ENCODE assay signal across 20 mouse cellular contexts in the genomic region with DNA sequence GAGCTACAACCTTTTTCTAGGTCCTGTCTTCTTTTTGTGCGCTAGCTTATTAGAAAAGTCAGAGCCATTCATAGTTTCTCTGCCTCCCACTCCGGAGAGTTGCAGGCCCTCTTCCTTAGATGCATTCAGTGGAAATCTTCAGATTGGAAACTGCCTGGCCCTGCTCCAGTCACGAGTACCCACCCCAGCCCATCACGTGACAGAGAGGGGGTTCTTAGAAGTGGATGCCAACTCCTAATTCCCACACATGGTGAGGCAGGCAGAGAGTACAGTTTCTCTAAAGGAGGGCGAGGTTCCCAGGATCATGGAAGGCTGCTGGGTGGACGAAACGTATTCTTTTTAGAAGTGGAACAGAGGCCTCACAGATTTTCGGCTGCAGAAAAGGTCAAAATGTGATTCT. TPM values are rescaled to one million over a fixed set of nuclear protein-coding genes. Genes with fewer than 3 reads are reported as not detected.
DNase-seq lines count a peak whose midpoint lies in the region; ATAC-seq and TF ChIP-seq lines count a peak whose summit lies in the region.
"Had no signal": no experiment of that assay in that cellular context is flagged by ENCODE, and none has a peak within 500 bp of the region (broad histone marks: within the 10 kb centered on the region; RNA-seq: fewer than 3 reads in every experiment).

No protein-coding gene starts in this region.

- H3K4me1 ChIP-seq in forebrain, embryonic 14.5 days (ENCODE audit: control insufficient read depth, insufficient read depth, low read length) = peaks cover 6% of the 10 kb centered on the region; the same call in 1 of the 2 replicates
- H3K4me1 ChIP-seq in forebrain, embryonic 15.5 days = peaks cover 14% of the 10 kb centered on the region
- no peaks in the 10 kb centered on the region for H3K4me1 ChIP-seq in hindbrain, postnatal 0 days (ENCODE audit: insufficient read depth, low read length)
- H3K4me1 ChIP-seq in hindbrain, embryonic 12.5 days = peaks cover 6% of the 10 kb centered on the region
- H3K4me1 ChIP-seq in midbrain, embryonic 11.5 days (ENCODE audit: control insufficient read depth, insufficient read depth, low read length) = peaks cover 4% of the 10 kb centered on the region; the same call in 1 of the 2 replicates
- peaks cover 8% of the 10 kb centered on the region; the same call in 1 of the 2 replicates for H3K4me1 ChIP-seq in midbrain, embryonic 15.5 days
- H3K4me1 ChIP-seq in limb, embryonic 15.5 days = peaks cover 19% of the 10 kb centered on the region

- H3K4me2 ChIP-seq in forebrain, embryonic 14.5 days (ENCODE audit: low read length) = no peak overlapping the region
- H3K4me2 ChIP-seq in forebrain, embryonic 15.5 days (replicated peaks) = no peak overlapping the region
- H3K4me2 ChIP-seq in hindbrain, postnatal 0 days (ENCODE audit: low read depth, low read length) = no peak overlapping the region
- H3K4me2 ChIP-seq in hindbrain, embryonic 12.5 days (replicated peaks) = no peak overlapping the region
- no peak overlapping the region for H3K4me2 ChIP-seq in midbrain, embryonic 11.5 days
- H3K4me2 ChIP-seq in midbrain, embryonic 15.5 days = no peak overlapping the region
- H3K4me2 ChIP-seq in limb, embryonic 15.5 days = no peak overlapping the region

- H3K9me3 ChIP-seq in forebrain, embryonic 14.5 days (replicated peaks; ENCODE audit: control insufficient read depth, low read length) = no peaks in the 10 kb centered on the region
- H3K9me3 ChIP-seq in forebrain, embryonic 15.5 days = no peaks in the 10 kb centered on the region
- H3K9me3 ChIP-seq in hindbrain, postnatal 0 days (ENCODE audit: low read length) = no peaks in the 10 kb centered on the region
- no peaks in the 10 kb centered on the region for H3K9me3 ChIP-seq in hindbrain, embryonic 12.5 days (replicated peaks)
- no peaks in the 10 kb centered on the region for H3K9me3 ChIP-seq in midbrain, embryonic 11.5 days (ENCODE audit: control insufficient read depth, low read length)
- H3K9me3 ChIP-seq in midbrain, embryonic 15.5 days = no peaks in the 10 kb centered on the region
- no peaks in the 10 kb centered on the region for H3K9me3 ChIP-seq in limb, embryonic 15.5 days
- H3K9me3 ChIP-seq: forebrain, embryonic 13.5 days; heart, embryonic 13.5 days had no signal

- 0 out of 2 replicates have a peak, but pooled peaks have one; percentile 18 for ATAC-seq in forebrain, embryonic 14.5 days
- ATAC-seq in forebrain, embryonic 15.5 days (replicated peaks) = no peak
- no peak for ATAC-seq in hindbrain, postnatal 0 days
- ATAC-seq in hindbrain, embryonic 12.5 days (ENCODE audit: low FRiP score) = no peak
- ATAC-seq in midbrain, embryonic 11.5 days (ENCODE audit: low FRiP score) = no peak
- ATAC-seq in midbrain, embryonic 15.5 days (replicated peaks) = no peak
- ATAC-seq in limb, embryonic 15.5 days (ENCODE audit: insufficient number of reproducible peaks, low FRiP score, low TSS enrichment, low read depth) = no peak
- ATAC-seq: activated CD4-positive, CD25-positive, alpha-beta regulatory T cell, adult 4 months; Patski had no signal

- TF ChIP-seq CTCF in hindbrain, postnatal 0 days (IDR thresholded peaks at IDR 0.05; ENCODE audit: low read depth) = no peak

- no peak overlapping the region for H3K4me3 ChIP-seq in forebrain, embryonic 14.5 days (ENCODE audit: low read depth, low read length)
- H3K4me3 ChIP-seq in forebrain, embryonic 15.5 days = no peak overlapping the region
- H3K4me3 ChIP-seq in hindbrain, postnatal 0 days (ENCODE audit: low read length) = no peak overlapping the region
- no peak overlapping the region for H3K4me3 ChIP-seq in hindbrain, embryonic 12.5 days
- no peak overlapping the region for H3K4me3 ChIP-seq in midbrain, embryonic 11.5 days (ENCODE audit: low read depth, low read length)
- no peak overlapping the region for H3K4me3 ChIP-seq in midbrain, embryonic 15.5 days
- H3K4me3 ChIP-seq in limb, embryonic 15.5 days = no peak overlapping the region
- H3K4me3 ChIP-seq: heart, adult 2 months had no signal

- H3K9ac ChIP-seq in forebrain, embryonic 14.5 days (ENCODE audit: low read length) = no peak overlapping the region
- H3K9ac ChIP-seq in forebrain, embryonic 15.5 days (replicated peaks) = no peak overlapping the region
- no peak overlapping the region for H3K9ac ChIP-seq in hindbrain, postnatal 0 days (replicated peaks; ENCODE audit: low read length)
- H3K9ac ChIP-seq in hindbrain, embryonic 12.5 days = no peak overlapping the region
- H3K9ac ChIP-seq in midbrain, embryonic 11.5 days (ENCODE audit: low read length) = no peak overlapping the region
- H3K9ac ChIP-seq in midbrain, embryonic 15.5 days = no peak overlapping the region
- H3K9ac ChIP-seq in limb, embryonic 15.5 days = no peak overlapping the region
- H3K9ac ChIP-seq: forebrain, embryonic 13.5 days had no signal

- H3K27ac ChIP-seq in forebrain, embryonic 14.5 days (ENCODE audit: low read depth, low read length) = no peak overlapping the region
- H3K27ac ChIP-seq in forebrain, embryonic 15.5 days (replicated peaks) = no peak overlapping the region
- H3K27ac ChIP-seq in hindbrain, postnatal 0 days = no peak overlapping the region
- H3K27ac ChIP-seq in hindbrain, embryonic 12.5 days = no peak overlapping the region
- no peak overlapping the region for H3K27ac ChIP-seq in midbrain, embryonic 11.5 days (ENCODE audit: low read depth, low read length)
- H3K27ac ChIP-seq in midbrain, embryonic 15.5 days = no peak overlapping the region
- peak overlapping the region; percentile 91; the same call in 1 of the 2 replicates for H3K27ac ChIP-seq in limb, embryonic 15.5 days
- H3K27ac ChIP-seq: forebrain, embryonic 13.5 days; heart, adult 2 months; heart, embryonic 13.5 days; hindbrain, embryonic 14.5 days had no signal

- H3K27me3 ChIP-seq in forebrain, embryonic 14.5 days (replicated peaks; ENCODE audit: control insufficient read depth, insufficient read depth, low read length) = peaks cover 3% of the 10 kb centered on the region; the same call in 1 of the 2 replicates
- no peaks in the 10 kb centered on the region for H3K27me3 ChIP-seq in forebrain, embryonic 15.5 days
- H3K27me3 ChIP-seq in hindbrain, postnatal 0 days (ENCODE audit: insufficient read depth, low read length) = no peaks in the 10 kb centered on the region
- peaks cover 30% of the 10 kb centered on the region for H3K27me3 ChIP-seq in hindbrain, embryonic 12.5 days
- peaks cover 10% of the 10 kb centered on the region for H3K27me3 ChIP-seq in midbrain, embryonic 11.5 days (ENCODE audit: control insufficient read depth, insufficient read depth, low read length)
- H3K27me3 ChIP-seq in midbrain, embryonic 15.5 days (replicated peaks) = peaks cover 7% of the 10 kb centered on the region
- no peaks in the 10 kb centered on the region for H3K27me3 ChIP-seq in limb, embryonic 15.5 days
- H3K27me3 ChIP-seq: CH12.LX, Patski had no signal

- peak; percentile 53 for DNase-seq in forebrain, embryonic 14.5 days (ENCODE audit: low spot score)
- DNase-seq in hindbrain, postnatal 0 days (ENCODE audit: low spot score) = peak; percentile 46
- peak; percentile 75 for DNase-seq in midbrain, embryonic 11.5 days (ENCODE audit: low spot score, missing footprints)
- DNase-seq: adrenal gland, adult 2 months; adrenal gland, postnatal 25 days; cerebellum, adult 2 months; gastrocnemius, postnatal 14 days; heart, adult 2 months; heart, postnatal 36 days; kidney, adult 11 months had no signal

- no peaks in the 10 kb centered on the region for H3K36me3 ChIP-seq in forebrain, embryonic 14.5 days (ENCODE audit: control insufficient read depth, insufficient read depth, low read length)
- H3K36me3 ChIP-seq in forebrain, embryonic 15.5 days = no peaks in the 10 kb centered on the region
- no peaks in the 10 kb centered on the region for H3K36me3 ChIP-seq in hindbrain, postnatal 0 days (ENCODE audit: insufficient read depth, low read length)
- H3K36me3 ChIP-seq in hindbrain, embryonic 12.5 days = no peaks in the 10 kb centered on the region
- H3K36me3 ChIP-seq in midbrain, embryonic 11.5 days (ENCODE audit: control insufficient read depth, insufficient read depth, low read length) = no peaks in the 10 kb centered on the region
- no peaks in the 10 kb centered on the region for H3K36me3 ChIP-seq in midbrain, embryonic 15.5 days (replicated peaks)
- no peaks in the 10 kb centered on the region for H3K36me3 ChIP-seq in limb, embryonic 15.5 days
- H3K36me3 ChIP-seq: heart, embryonic 13.5 days had no signal

- 64% methylated on average over 8 of the region's 8 CpGs for WGBS in forebrain, embryonic 14.5 days
- 60% methylated on average over 8 of the region's 8 CpGs for WGBS in forebrain, embryonic 15.5 days
- WGBS in hindbrain, postnatal 0 days = 61% methylated on average over 8 of the region's 8 CpGs
- 84% methylated on average over 8 of the region's 8 CpGs for WGBS in hindbrain, embryonic 12.5 days
- WGBS in midbrain, embryonic 11.5 days = 88% methylated on average over 8 of the region's 8 CpGs
- 83% methylated on average over 8 of the region's 8 CpGs for WGBS in midbrain, embryonic 15.5 days
- WGBS in limb, embryonic 15.5 days = 68% methylated on average over 8 of the region's 8 CpGs

RNA-seq across cellular contexts. Expression of gene BC067074, which starts 1.0 kb away (rescaled TPM):
- 0.52 TPM in 2 replicates for polyA plus RNA-seq in forebrain, embryonic 14.5 days (2014; fragmentation: Nextera tagmentation; extraction: Ambion mirVana)
- 0.48 and 0.54 TPM in 2 replicates for polyA plus RNA-seq in forebrain, embryonic 15.5 days (2015; fragmentation: Nextera tagmentation; extraction: Ambion mirVana)
- 2.3 and 3.0 TPM in 2 replicates for total RNA-seq in hindbrain, postnatal 0 days (2014; rRNA removed)
- polyA plus RNA-seq in hindbrain, postnatal 0 days (2015; fragmentation: Nextera tagmentation; extraction: Ambion mirVana) = 1.1 TPM in 2 replicates
- polyA plus RNA-seq in hindbrain, embryonic 12.5 days (2016; fragmentation: Nextera tagmentation; extraction: Ambion mirVana) = 3.5 and 4.5 TPM in 2 replicates
- 1.3 and 1.5 TPM in 2 replicates for polyA plus RNA-seq in midbrain, embryonic 11.5 days (2014; fragmentation: Nextera tagmentation; extraction: Ambion mirVana)
- 0.77 and 0.80 TPM in 2 replicates for polyA plus RNA-seq in midbrain, embryonic 15.5 days (2015; fragmentation: Nextera tagmentation; extraction: Ambion mirVana)
- 7.4 and 7.7 TPM in 2 replicates for polyA plus RNA-seq in limb, embryonic 15.5 days (2015; fragmentation: Nextera tagmentation; extraction: Ambion mirVana)
- total RNA-seq: CH12.LX had no signal
- polyA plus RNA-seq: activated CD4-positive, CD25-positive, alpha-beta regulatory T cell, adult 4 months had no signal
